In genomic region chr4:133278067-133278466, GRCm38 (mm10) we compare ENCODE assay signal across 8 mouse cellular contexts. TPM values are rescaled to one million over a fixed set of nuclear protein-coding genes. Genes with fewer than 3 reads are reported as not detected.
A peak's percentile ranks its signal among the peaks of the same experiment; 100 is the strongest.
DNase-seq lines count a peak whose midpoint lies in the region; ATAC-seq and TF ChIP-seq lines count a peak whose summit lies in the region.

No protein-coding gene starts in this region.

- ATAC-seq in heart, embryonic 11.5 days (replicated peaks; ENCODE audit: insufficient number of reproducible peaks, low FRiP score, low TSS enrichment): no peak
- peak; percentile 22; the same call in 1 of the 2 replicates for ATAC-seq in forebrain, embryonic 14.5 days
- no peak for ATAC-seq in liver, embryonic 14.5 days (ENCODE audit: insufficient read depth)

- no peaks in the 10 kb centered on the region for H3K27me3 ChIP-seq in heart, embryonic 11.5 days (ENCODE audit: control insufficient read depth, insufficient read depth, low read length)
- H3K27me3 ChIP-seq in E14TG2a.4 (ENCODE audit: insufficient read depth, low read length): no peaks in the 10 kb centered on the region
- no peaks in the 10 kb centered on the region for H3K27me3 ChIP-seq in forebrain, embryonic 14.5 days (replicated peaks; ENCODE audit: control insufficient read depth, insufficient read depth, low read length)
- no peaks in the 10 kb centered on the region for H3K27me3 ChIP-seq in liver, embryonic 14.5 days (ENCODE audit: control insufficient read depth, insufficient read depth, low read length)

- no peak for TF ChIP-seq EP300 in liver, embryonic 14.5 days (IDR thresholded peaks at IDR 0.05; ENCODE audit: low read depth)

- H3K4me2 ChIP-seq in heart, embryonic 11.5 days: peak overlapping the region; percentile 77
- H3K4me2 ChIP-seq in forebrain, embryonic 14.5 days (ENCODE audit: low read length): peak overlapping the region; percentile 72
- peak overlapping the region; percentile 85 for H3K4me2 ChIP-seq in liver, embryonic 14.5 days (ENCODE audit: low read depth)

- peak overlapping the region; percentile 86 for H3K4me3 ChIP-seq in heart, embryonic 11.5 days (ENCODE audit: low read depth, low read length)
- peak overlapping the region; percentile 99 for H3K4me3 ChIP-seq in E14TG2a.4 (replicated peaks; ENCODE audit: low read length)
- H3K4me3 ChIP-seq in forebrain, embryonic 14.5 days (ENCODE audit: low read depth, low read length): peak overlapping the region; percentile 85
- peak overlapping the region; percentile 90 to 91 for H3K4me3 ChIP-seq in liver, embryonic 14.5 days (ENCODE audit: insufficient read depth in 1 of 2, low read depth in 2 of 2, low read length in 2 of 2)

- WGBS in heart, embryonic 11.5 days (ENCODE audit: insufficient replicate concordance): 28% methylated on average over 6 of the region's 6 CpGs
- WGBS in forebrain, embryonic 14.5 days: 28% methylated on average over 6 of the region's 6 CpGs
- 13% methylated on average over 6 of the region's 6 CpGs for WGBS in liver, embryonic 14.5 days (ENCODE audit: insufficient replicate concordance)

- TF ChIP-seq CTCF in E14TG2a.4 (conservative IDR thresholded peaks at IDR 0.05; ENCODE audit: low read length): no peak
- no peak for TF ChIP-seq CTCF in liver, embryonic 14.5 days (IDR thresholded peaks at IDR 0.05; ENCODE audit: low read depth)

- intact Hi-C loops in heart, postnatal 25 days (cut with DNase I): no loop called here

- H3K4me1 ChIP-seq in heart, embryonic 11.5 days (ENCODE audit: control insufficient read depth, insufficient read depth, low read length): peaks cover 28% of the 10 kb centered on the region
- H3K4me1 ChIP-seq in E14TG2a.4 (replicated peaks; ENCODE audit: low read depth, low read length): peaks cover 56% of the 10 kb centered on the region
- peaks cover 26% of the 10 kb centered on the region for H3K4me1 ChIP-seq in forebrain, embryonic 14.5 days (ENCODE audit: control insufficient read depth, insufficient read depth, low read length)
- H3K4me1 ChIP-seq in liver, embryonic 14.5 days (replicated peaks; ENCODE audit: control insufficient read depth in 2 of 2, insufficient read depth in 2 of 2, low read length in 1 of 2): peaks cover 10 to 25% of the 10 kb centered on the region in 2 experiments

- H3K9me3 ChIP-seq in heart, embryonic 11.5 days (replicated peaks; ENCODE audit: control insufficient read depth, low read length): no peaks in the 10 kb centered on the region
- no peaks in the 10 kb centered on the region for H3K9me3 ChIP-seq in E14TG2a.4 (ENCODE audit: low read length)
- no peaks in the 10 kb centered on the region for H3K9me3 ChIP-seq in forebrain, embryonic 14.5 days (replicated peaks; ENCODE audit: control insufficient read depth, low read length)
- H3K9me3 ChIP-seq in liver, embryonic 14.5 days (ENCODE audit: control insufficient read depth, low read length): no peaks in the 10 kb centered on the region

- DNase-seq in heart, postnatal 25 days (ENCODE audit: low spot score): no peak
- no peak for DNase-seq in forebrain, embryonic 14.5 days (ENCODE audit: low spot score)
- DNase-seq in liver, embryonic 14.5 days (ENCODE audit: low read depth in 3 of 3, low spot score in 3 of 3): no peak
- no peak for DNase-seq in retina, postnatal 1 day
- no peak for DNase-seq in yolk sac, embryonic 10.5 days (ENCODE audit: low spot score)
- DNase-seq in adipocyte (ENCODE audit: low spot score): no peak

- peak overlapping the region; percentile 92 for H3K27ac ChIP-seq in heart, embryonic 11.5 days (ENCODE audit: low read depth, low read length)
- peak overlapping the region; percentile 70 for H3K27ac ChIP-seq in forebrain, embryonic 14.5 days (ENCODE audit: low read depth, low read length)
- H3K27ac ChIP-seq in liver, embryonic 14.5 days: peak overlapping the region; percentile 84

- no peaks in the 10 kb centered on the region for H3K36me3 ChIP-seq in heart, embryonic 11.5 days (ENCODE audit: control insufficient read depth, insufficient read depth, low read length)
- peaks cover 23% of the 10 kb centered on the region for H3K36me3 ChIP-seq in E14TG2a.4 (ENCODE audit: insufficient read depth, low read length)
- 0 out of 2 replicates have a peak, but pooled peaks cover 3% of the 10 kb centered on the region for H3K36me3 ChIP-seq in forebrain, embryonic 14.5 days (ENCODE audit: control insufficient read depth, insufficient read depth, low read length)
- no peaks in the 10 kb centered on the region for H3K36me3 ChIP-seq in liver, embryonic 14.5 days (replicated peaks; ENCODE audit: control insufficient read depth, insufficient read depth, low read depth)

- H3K9ac ChIP-seq in heart, embryonic 11.5 days (ENCODE audit: low read depth, low read length): peak overlapping the region; percentile 86
- peak overlapping the region; percentile 90 for H3K9ac ChIP-seq in forebrain, embryonic 14.5 days (ENCODE audit: low read length)
- peak overlapping the region; percentile 81 for H3K9ac ChIP-seq in liver, embryonic 14.5 days (replicated peaks)

RNA-seq across cellular contexts. Expression of gene Tmem222, which starts 0.5 kb away (rescaled TPM):
- 57.5 and 64.9 TPM in 2 replicates for polyA plus RNA-seq in heart, embryonic 11.5 days (2014; fragmentation: Nextera tagmentation; extraction: Ambion mirVana)
- total RNA-seq in heart, postnatal 25 days (2021): 10 to 100 TPM; 24.8 to 25.7 TPM
- polyA plus RNA-seq in forebrain, embryonic 14.5 days (2014; fragmentation: Nextera tagmentation; extraction: Ambion mirVana): 125 and 131 TPM in 2 replicates
- polyA plus RNA-seq in liver, embryonic 14.5 days (2012; rRNA removed): 31.6 and 35.3 TPM in 2 replicates
- 36.4 and 38.7 TPM in 2 replicates for polyA plus RNA-seq in liver, embryonic 14.5 days (2014; fragmentation: Nextera tagmentation; extraction: Ambion mirVana)

RNA-seq across cellular contexts. Expression of gene Sytl1, which starts 15.2 kb away (rescaled TPM):
- 0.11 and 0.42 TPM in 2 replicates for polyA plus RNA-seq in heart, embryonic 11.5 days (2014; fragmentation: Nextera tagmentation; extraction: Ambion mirVana)
- under 1 TPM; 0.36 to 0.81 TPM for total RNA-seq in heart, postnatal 25 days (2021)
- polyA plus RNA-seq in forebrain, embryonic 14.5 days (2014; fragmentation: Nextera tagmentation; extraction: Ambion mirVana): 0.32 and 0.54 TPM in 2 replicates
- polyA plus RNA-seq in liver, embryonic 14.5 days (2012; rRNA removed): 0.52 and 0.56 TPM in 2 replicates
- polyA plus RNA-seq in liver, embryonic 14.5 days (2014; fragmentation: Nextera tagmentation; extraction: Ambion mirVana): 0.48 and 0.80 TPM in 2 replicates

RNA-seq across cellular contexts. Expression of gene Map3k6, which starts 37.4 kb away (rescaled TPM):
- 1.5 and 1.7 TPM in 2 replicates for polyA plus RNA-seq in heart, embryonic 11.5 days (2014; fragmentation: Nextera tagmentation; extraction: Ambion mirVana)
- total RNA-seq in heart, postnatal 25 days (2021): 10 to 100 TPM; 10.8 to 20.1 TPM
- 1.1 and 1.7 TPM in 2 replicates for polyA plus RNA-seq in forebrain, embryonic 14.5 days (2014; fragmentation: Nextera tagmentation; extraction: Ambion mirVana)
- 2.0 and 2.4 TPM in 2 replicates for polyA plus RNA-seq in liver, embryonic 14.5 days (2012; rRNA removed)
- 1.2 and 1.5 TPM in 2 replicates for polyA plus RNA-seq in liver, embryonic 14.5 days (2014; fragmentation: Nextera tagmentation; extraction: Ambion mirVana)
